Mouse (Mus musculus) megakaryocyte, embryonic 14.5 days (primary cell): ENCODE measurements around the gene Ly6g6c. TPM values are rescaled to one million over a fixed set of nuclear protein-coding genes. Genes with fewer than 3 reads are reported as not detected.
A peak's percentile ranks its signal among the peaks of the same experiment; 100 is the strongest.

Experiments used
- H3K27me3 ChIP-seq: replicated peaks from 2 replicates; pipeline ENCODE3; 2012; ENCODE audit warnings: inconsistent platforms
- H3K36me3 ChIP-seq: replicated peaks from 2 replicates; pipeline ENCODE3; 2012; ENCODE audit warnings: low read length, inconsistent platforms, mixed read lengths
- H3K4me1 ChIP-seq: 2 replicates; pipeline ENCODE4 v1.6.1; 2012; ENCODE audit warnings: inconsistent platforms
- H3K4me3 ChIP-seq: replicated peaks from 2 replicates; pipeline ENCODE3; 2012; ENCODE audit warnings: moderate library complexity, mild to moderate bottlenecking, inconsistent platforms
- H3K9me3 ChIP-seq: 2 replicates; pipeline ENCODE4 v1.6.1; 2012; ENCODE audit warnings: inconsistent platforms
- FLI1 ChIP-seq: IDR thresholded peaks from 2 replicates; pipeline ENCODE4 v1.6.1; 2012; ENCODE audit warnings: low read length, inconsistent platforms, mixed read lengths
- GATA1 ChIP-seq: IDR thresholded peaks from 3 replicates; pipeline ENCODE4 v1.6.1; 2012; ENCODE audit warnings: mixed read lengths, low read length, inconsistent platforms, borderline replicate concordance
- polyA plus RNA-seq: library from polyadenylated mRNA; stranded (reverse); fragments of >175 nt; gene quantifications from 2 replicates; pipeline ENCODE4 v1.2.3, GENCODE M21; 2012; ENCODE audit warnings: low replicate concordance; ENCODE audit not compliant: insufficient read depth

Gene Ly6g6c
- polyA plus RNA-seq, 1 experiment: 14.8 TPM

- Histone ChIP-seq H3K27me3 (no peaks in the 10 kb centered on the region), H3K4me3 (peak overlapping the region; percentile 80), H3K36me3 (peaks cover 77% of the 10 kb centered on the region), H3K9me3 (no peaks in the 10 kb centered on the region), H3K4me1 (peaks cover 98% of the 10 kb centered on the region)
- no peak for TF ChIP-seq GATA1
Measured at GRCm38 (mm10) chr17:35080710-35081109, 15.5 kb downstream of the Ly6g6c start.

- TF ChIP-seq FLI1 (no peak), GATA1 (no peak)
- Histone ChIP-seq H3K36me3 (peaks cover 60% of the 10 kb centered on the region), H3K27me3 (no peaks in the 10 kb centered on the region), H3K9me3 (no peaks in the 10 kb centered on the region), H3K4me1 (peaks cover 95% of the 10 kb centered on the region), H3K4me3 (peak overlapping the region; percentile 93)
Measured at GRCm38 (mm10) chr17:35082841-35083576, 17.8 kb downstream of the Ly6g6c start.

GRCm38 (mm10) chr17:35083929-35084497 lies 18.8 kb downstream of the Ly6g6c start:
- Histone ChIP-seq H3K9me3 (no peaks in the 10 kb centered on the region), H3K4me1 (peaks cover 87% of the 10 kb centered on the region), H3K4me3 (peak overlapping the region; percentile 93), H3K27me3 (no peaks in the 10 kb centered on the region), H3K36me3 (peaks cover 50% of the 10 kb centered on the region)
- TF ChIP-seq GATA1 (no peak), FLI1 (no peak)

GRCm38 (mm10) chr17:35085208-35085865 lies 20.1 kb downstream of the Ly6g6c start, which contains the start of gene Ly6g6f:
Gene Ly6g6f (minus strand): TSS chr17:35085610.
- Histone ChIP-seq H3K9me3 (no peaks in the 10 kb centered on the region), H3K4me3 (peak within 1 kb of the TSS; percentile 93), H3K4me1 (peaks cover 78% of the 10 kb centered on the region), H3K27me3 (no peaks in the 10 kb centered on the region), H3K36me3 (peaks cover 39% of the 10 kb centered on the region)
- no peak for TF ChIP-seq FLI1
- 0 out of 3 replicates have a peak, but pooled peaks have one; percentile 10 for TF ChIP-seq GATA1

GRCm38 (mm10) chr17:35088151-35088550 lies 23.0 kb downstream of the Ly6g6c start:
- no peaks in the 10 kb centered on the region for H3K27me3 ChIP-seq
- H3K9me3 ChIP-seq: no peaks in the 10 kb centered on the region
- TF ChIP-seq FLI1 (no peak), GATA1 (no peak)
- H3K4me1 ChIP-seq: peaks cover 78% of the 10 kb centered on the region
- H3K36me3 ChIP-seq: peaks cover 41% of the 10 kb centered on the region
- no peak overlapping the region for H3K4me3 ChIP-seq

- no peak for TF ChIP-seq GATA1
- no peak for TF ChIP-seq FLI1
- peaks cover 69% of the 10 kb centered on the region for H3K4me1 ChIP-seq
- H3K36me3 ChIP-seq: peaks cover 41% of the 10 kb centered on the region
- no peaks in the 10 kb centered on the region for H3K9me3 ChIP-seq
- no peaks in the 10 kb centered on the region for H3K27me3 ChIP-seq
- peak within 1 kb of the TSS; percentile 96 for H3K4me3 ChIP-seq
Measured at GRCm38 (mm10) chr17:35088825-35089644, 23.8 kb downstream of the Ly6g6c start, which contains the start of gene Abhd16a. Gene Abhd16a (plus strand): TSS chr17:35089263.

- peaks cover 50% of the 10 kb centered on the region for H3K36me3 ChIP-seq
- peaks cover 64% of the 10 kb centered on the region for H3K4me1 ChIP-seq
- no peak for TF ChIP-seq GATA1
- TF ChIP-seq FLI1: no peak
- H3K9me3 ChIP-seq: no peaks in the 10 kb centered on the region
- peak overlapping the region; percentile 96 for H3K4me3 ChIP-seq
- no peaks in the 10 kb centered on the region for H3K27me3 ChIP-seq
Measured at GRCm38 (mm10) chr17:35090166-35090932, 25.2 kb downstream of the Ly6g6c start.

- H3K9me3 ChIP-seq: no peaks in the 10 kb centered on the region
- TF ChIP-seq FLI1 (no peak), GATA1 (no peak)
- H3K4me1 ChIP-seq: peaks cover 58% of the 10 kb centered on the region
- no peak overlapping the region for H3K4me3 ChIP-seq
- no peaks in the 10 kb centered on the region for H3K27me3 ChIP-seq
- peaks cover 73% of the 10 kb centered on the region for H3K36me3 ChIP-seq
Measured at GRCm38 (mm10) chr17:35092403-35093198, 27.4 kb downstream of the Ly6g6c start.
